ENCODE assay signal across 8 mouse cellular contexts in genomic region chr16:4667190-4667808, GRCm38 (mm10). TPM values are rescaled to one million over a fixed set of nuclear protein-coding genes. Genes with fewer than 3 reads are reported as not detected.
DNase-seq lines count a peak whose midpoint lies in the region; ATAC-seq lines count a peak whose summit lies in the region.

No protein-coding gene starts in this region.

- no peaks in the 10 kb centered on the region for H3K4me1 ChIP-seq in intestine, embryonic 16.5 days (ENCODE audit: control insufficient read depth, insufficient read depth, low read length)
- H3K4me1 ChIP-seq in midbrain, embryonic 10.5 days: no peaks in the 10 kb centered on the region

- ATAC-seq in intestine, embryonic 16.5 days: peak; percentile 85

- peak; percentile 84 for DNase-seq in adrenal gland, adult 2 months
- DNase-seq in embryo, embryonic 10.5 days (ENCODE audit: low spot score): peak; percentile 97
- DNase-seq in gastrocnemius, postnatal 36 days: peak; percentile 66 to 81
- peak; percentile 88 to 93 for DNase-seq in left cerebral cortex, postnatal 25 days (ENCODE audit: low spot score in 2 of 2)
- peak; percentile 85 for DNase-seq in midbrain, embryonic 10.5 days (ENCODE audit: low spot score)
- peak; percentile 63 to 72 for DNase-seq in right cerebral cortex, postnatal 36 days (ENCODE audit: low spot score in 2 of 2)
- DNase-seq in yolk sac, embryonic 10.5 days (ENCODE audit: low spot score): peak; percentile 59

- WGBS in intestine, embryonic 16.5 days: 35% methylated on average over 3 of the region's 3 CpGs
- WGBS in midbrain, embryonic 10.5 days: 33% methylated on average over 3 of the region's 3 CpGs

- H3K36me3 ChIP-seq in intestine, embryonic 16.5 days (ENCODE audit: control insufficient read depth, insufficient read depth, low read length): peaks cover 11% of the 10 kb centered on the region; the same call in 1 of the 2 replicates
- H3K36me3 ChIP-seq in midbrain, embryonic 10.5 days: peaks cover 46% of the 10 kb centered on the region

- no peaks in the 10 kb centered on the region for H3K9me3 ChIP-seq in intestine, embryonic 16.5 days (ENCODE audit: control insufficient read depth, low read length)
- no peaks in the 10 kb centered on the region for H3K9me3 ChIP-seq in midbrain, embryonic 10.5 days (replicated peaks)

- no peak overlapping the region for H3K27ac ChIP-seq in intestine, embryonic 16.5 days (ENCODE audit: low read length)
- no peak overlapping the region for H3K27ac ChIP-seq in midbrain, embryonic 10.5 days (replicated peaks)

- H3K4me3 ChIP-seq in intestine, embryonic 16.5 days (ENCODE audit: low read length): no peak overlapping the region
- H3K4me3 ChIP-seq in midbrain, embryonic 10.5 days: no peak overlapping the region

- no peak overlapping the region for H3K9ac ChIP-seq in intestine, embryonic 16.5 days (ENCODE audit: low read depth, low read length)

- H3K27me3 ChIP-seq in intestine, embryonic 16.5 days (replicated peaks; ENCODE audit: control insufficient read depth, insufficient read depth, low read length): no peaks in the 10 kb centered on the region
- no peaks in the 10 kb centered on the region for H3K27me3 ChIP-seq in midbrain, embryonic 10.5 days (ENCODE audit: low read depth, poor library complexity, severe bottlenecking)

- intact Hi-C loops in gastrocnemius, postnatal 36 days (cut with DNase I): loop anchor here (5.0 kb wide), 1 partner anchor 100 kb away; no protein-coding TSS in a partner anchor
- intact Hi-C loops in left cerebral cortex, postnatal 25 days (cut with DNase I): loop anchor here (1.0 to 5.0 kb wide), 2 partner anchors 37 to 105 kb away; no protein-coding TSS in a partner anchor

- H3K4me2 ChIP-seq in intestine, embryonic 16.5 days (ENCODE audit: low read depth, low read length): no peak overlapping the region

RNA-seq across cellular contexts. Expression of gene Coro7, which starts 12.3 kb away (rescaled TPM):
- 10 to 100 TPM; 27.3 to 35.5 TPM for total RNA-seq in adrenal gland, adult 2 months (2021)
- polyA plus RNA-seq in adrenal gland, adult 2 months (2012; rRNA removed): 58.0 and 60.3 TPM in 2 replicates
- total RNA-seq in gastrocnemius, postnatal 36 days (2021): 10 to 100 TPM; 13.1 to 15.2 TPM
- 29.2 and 30.5 TPM in 2 replicates for polyA plus RNA-seq in intestine, embryonic 16.5 days (2015; fragmentation: Nextera tagmentation; extraction: Ambion mirVana)
- 10 to 100 TPM; 82.0 to 92.7 TPM for total RNA-seq in left cerebral cortex, postnatal 25 days (2021)
- 21.4 and 25.0 TPM in 2 replicates for polyA plus RNA-seq in midbrain, embryonic 10.5 days (2016; fragmentation: Nextera tagmentation; extraction: Ambion mirVana)

RNA-seq across cellular contexts. Expression of gene Dnaja3, which starts 27.5 kb away (rescaled TPM):
- 100 to 1,000 TPM; 122 to 148 TPM for total RNA-seq in adrenal gland, adult 2 months (2021)
- 33.2 and 37.5 TPM in 2 replicates for polyA plus RNA-seq in adrenal gland, adult 2 months (2012; rRNA removed)
- 10 to 100 TPM; 90.1 TPM for total RNA-seq in gastrocnemius, postnatal 36 days (2021)
- polyA plus RNA-seq in intestine, embryonic 16.5 days (2015; fragmentation: Nextera tagmentation; extraction: Ambion mirVana): 90.5 and 92.5 TPM in 2 replicates
- 10 to 100 TPM; 62.2 to 63.3 TPM for total RNA-seq in left cerebral cortex, postnatal 25 days (2021)
- polyA plus RNA-seq in midbrain, embryonic 10.5 days (2016; fragmentation: Nextera tagmentation; extraction: Ambion mirVana): 59.9 and 66.1 TPM in 2 replicates

RNA-seq across cellular contexts. Expression of gene Vasn, which starts 27.6 kb away (rescaled TPM):
- total RNA-seq in adrenal gland, adult 2 months (2021): 10 to 100 TPM in 1 of 2 experiments, 1 to 10 TPM in 1; 8.4 to 15.4 TPM
- polyA plus RNA-seq in adrenal gland, adult 2 months (2012; rRNA removed): 28.1 and 30.9 TPM in 2 replicates
- total RNA-seq in gastrocnemius, postnatal 36 days (2021): 1 to 10 TPM; 3.8 to 4.0 TPM
- 13.5 and 13.6 TPM in 2 replicates for polyA plus RNA-seq in intestine, embryonic 16.5 days (2015; fragmentation: Nextera tagmentation; extraction: Ambion mirVana)
- total RNA-seq in left cerebral cortex, postnatal 25 days (2021): 1 to 10 TPM; 7.5 to 9.9 TPM
- 9.0 and 10.6 TPM in 2 replicates for polyA plus RNA-seq in midbrain, embryonic 10.5 days (2016; fragmentation: Nextera tagmentation; extraction: Ambion mirVana)

RNA-seq across cellular contexts. Expression of gene Pam16, which starts 42.5 kb away (rescaled TPM):
- total RNA-seq in adrenal gland, adult 2 months (2021): 100 to 1,000 TPM; 104 to 111 TPM
- polyA plus RNA-seq in adrenal gland, adult 2 months (2012; rRNA removed): 16.0 and 33.4 TPM in 2 replicates
- 10 to 100 TPM; 87.0 to 91.6 TPM for total RNA-seq in gastrocnemius, postnatal 36 days (2021)
- polyA plus RNA-seq in intestine, embryonic 16.5 days (2015; fragmentation: Nextera tagmentation; extraction: Ambion mirVana): 79.4 and 86.8 TPM in 2 replicates
- total RNA-seq in left cerebral cortex, postnatal 25 days (2021): 10 to 100 TPM; 67.5 to 92.8 TPM
- polyA plus RNA-seq in midbrain, embryonic 10.5 days (2016; fragmentation: Nextera tagmentation; extraction: Ambion mirVana): 91.0 and 94.8 TPM in 2 replicates

RNA-seq across cellular contexts. Expression of gene Nmral1, which starts 51.9 kb away (rescaled TPM):
- 1 to 10 TPM; 2.9 to 5.2 TPM for total RNA-seq in adrenal gland, adult 2 months (2021)
- 2.4 and 2.5 TPM in 2 replicates for polyA plus RNA-seq in adrenal gland, adult 2 months (2012; rRNA removed)
- total RNA-seq in gastrocnemius, postnatal 36 days (2021): 1 to 10 TPM; 2.8 to 3.0 TPM
- 35.3 and 45.9 TPM in 2 replicates for polyA plus RNA-seq in intestine, embryonic 16.5 days (2015; fragmentation: Nextera tagmentation; extraction: Ambion mirVana)
- total RNA-seq in left cerebral cortex, postnatal 25 days (2021): 10 to 100 TPM in 1 of 2 experiments, 1 to 10 TPM in 1; 9.6 to 10.5 TPM
- polyA plus RNA-seq in midbrain, embryonic 10.5 days (2016; fragmentation: Nextera tagmentation; extraction: Ambion mirVana): 195 and 217 TPM in 2 replicates
